15 mouse cellular contexts compared by ENCODE assay signal in genomic region chr2:92825395-92825794, GRCm38 (mm10).
DNase-seq lines count a peak whose midpoint lies in the region; ATAC-seq lines count a peak whose summit lies in the region.
"Had no signal": no experiment of that assay in that cellular context is flagged by ENCODE, and none has a peak within 500 bp of the region (broad histone marks: within the 10 kb centered on the region; RNA-seq: fewer than 3 reads in every experiment).

No protein-coding gene starts in this region.

- no peaks in the 10 kb centered on the region for H3K9me3 ChIP-seq in kidney, embryonic 16.5 days (ENCODE audit: low read length)
- H3K9me3 ChIP-seq in neural tube, embryonic 12.5 days, result no peaks in the 10 kb centered on the region
- H3K9me3 ChIP-seq: embryonic facial prominence, embryonic 15.5 days; forebrain, embryonic 15.5 days had no signal

- H3K4me1 ChIP-seq in kidney, embryonic 16.5 days (ENCODE audit: insufficient read depth, low read length), result peaks cover 16% of the 10 kb centered on the region
- peaks cover 10% of the 10 kb centered on the region for H3K4me1 ChIP-seq in neural tube, embryonic 12.5 days
- H3K4me1 ChIP-seq: forebrain, embryonic 15.5 days had no signal

- no peak for DNase-seq in kidney, postnatal 14 days
- no peak for DNase-seq in neural tube, embryonic 10.5 days (ENCODE audit: extremely low spot score, low spot score)
- peak; percentile 47 for DNase-seq in lung, postnatal 10 days
- no peak for DNase-seq in retina, postnatal 1 day
- DNase-seq: adrenal gland, postnatal 36 days; gastrocnemius, postnatal 14 days; kidney, postnatal 25 days; liver, postnatal 0 days; thymus, postnatal 14 days had no signal

- no peak overlapping the region for H3K27ac ChIP-seq in kidney, embryonic 16.5 days (ENCODE audit: low read length)
- H3K27ac ChIP-seq in neural tube, embryonic 12.5 days, result no peak overlapping the region
- H3K27ac ChIP-seq: embryonic facial prominence, embryonic 15.5 days; forebrain, embryonic 15.5 days had no signal

- 5% methylated on average over 6 of the region's 6 CpGs for WGBS in kidney, embryonic 16.5 days
- WGBS in neural tube, embryonic 12.5 days, result 30% methylated on average over 6 of the region's 6 CpGs

- no peak overlapping the region for H3K9ac ChIP-seq in kidney, embryonic 16.5 days (replicated peaks; ENCODE audit: low read length)
- no peak overlapping the region for H3K9ac ChIP-seq in neural tube, embryonic 12.5 days
- H3K9ac ChIP-seq: embryonic facial prominence, embryonic 15.5 days; forebrain, embryonic 15.5 days; liver, postnatal 0 days had no signal

- H3K27me3 ChIP-seq in kidney, embryonic 16.5 days (ENCODE audit: insufficient read depth, low read length), result no peaks in the 10 kb centered on the region
- H3K27me3 ChIP-seq in neural tube, embryonic 12.5 days (replicated peaks), result no peaks in the 10 kb centered on the region
- H3K27me3 ChIP-seq: embryonic facial prominence, embryonic 15.5 days; forebrain, embryonic 15.5 days had no signal

- no peak overlapping the region for H3K4me2 ChIP-seq in kidney, embryonic 16.5 days (replicated peaks; ENCODE audit: low read depth, low read length)
- H3K4me2 ChIP-seq in neural tube, embryonic 12.5 days (replicated peaks), result 0 out of 2 replicates have a peak overlapping the region, but pooled peaks have one; percentile 2
- H3K4me2 ChIP-seq: embryonic facial prominence, embryonic 15.5 days; forebrain, embryonic 15.5 days had no signal

- H3K36me3 ChIP-seq in kidney, embryonic 16.5 days (ENCODE audit: insufficient read depth, low read length), result no peaks in the 10 kb centered on the region
- H3K36me3 ChIP-seq in neural tube, embryonic 12.5 days, result no peaks in the 10 kb centered on the region
- H3K36me3 ChIP-seq: embryonic facial prominence, embryonic 15.5 days; forebrain, embryonic 15.5 days had no signal

- peak; percentile 60; the same call in 1 of the 2 replicates for ATAC-seq in kidney, embryonic 16.5 days (ENCODE audit: low FRiP score, low TSS enrichment)
- no peak for ATAC-seq in neural tube, embryonic 12.5 days (ENCODE audit: low FRiP score, low read depth)
- ATAC-seq in megakaryocyte progenitor cell, adult 5-6 weeks (replicated peaks; ENCODE audit: poor library complexity), result no peak
- ATAC-seq: CD4-positive, CD25-positive, alpha-beta regulatory T cell, adult 4 months; forebrain, embryonic 15.5 days; liver, postnatal 0 days had no signal

- no peak overlapping the region for H3K4me3 ChIP-seq in kidney, embryonic 16.5 days (ENCODE audit: low read length)
- H3K4me3 ChIP-seq in neural tube, embryonic 12.5 days, result no peak overlapping the region
- H3K4me3 ChIP-seq: embryonic facial prominence, embryonic 15.5 days; forebrain, embryonic 15.5 days had no signal
